Mouse (Mus musculus): ENCODE results near the gene Hist1h2bg. TPM values are rescaled to one million over a fixed set of nuclear protein-coding genes. Genes with fewer than 3 reads are reported as not detected.
"Not testable (repeated sequence)": the region's sequence is repeated elsewhere in the genome, so short reads cannot be mapped to it uniquely, and the experiment has no call there.

Gene Hist1h2bg
- polyA plus RNA-seq, 1 experiment from 2014 or later = 10.9 TPM

GRCm38 (mm10) chr13:23582219-23583056 is 11.2 kb downstream of the Hist1h2bg start:
- peaks cover 32% of the 10 kb centered on the region for H3K4me1 ChIP-seq
- peak overlapping the region; percentile 63 for H3K4me2 ChIP-seq
- H3K9me3 ChIP-seq (replicated peaks) = no peaks in the 10 kb centered on the region
- H3K27ac ChIP-seq = peak overlapping the region; percentile 98
- no peak for ATAC-seq (replicated peaks; ENCODE audit: low FRiP score)
- H3K27me3 ChIP-seq = no peaks in the 10 kb centered on the region
- peak overlapping the region; percentile 73 for H3K9ac ChIP-seq
- H3K36me3 ChIP-seq = no peaks in the 10 kb centered on the region
- 7% methylated on average over 6 of the region's 6 CpGs for WGBS
- peak overlapping the region; percentile 48 for H3K4me3 ChIP-seq (replicated peaks)

GRCm38 (mm10) chr13:23583387-23584068 is 12.3 kb downstream of the Hist1h2bg start:
- no peak for ATAC-seq (replicated peaks; ENCODE audit: low FRiP score)
- peak overlapping the region; percentile 63 for H3K4me2 ChIP-seq

GRCm38 (mm10) chr13:23584331-23584730 is 13.1 kb downstream of the Hist1h2bg start:
- Histone ChIP-seq H3K9ac (peak overlapping the region; percentile 57), H3K36me3 (no peaks in the 10 kb centered on the region), H3K4me1 (peaks cover 32% of the 10 kb centered on the region), H3K27ac (peak overlapping the region; percentile 98), H3K27me3 (no peaks in the 10 kb centered on the region), H3K9me3 (replicated peaks) (no peaks in the 10 kb centered on the region), H3K4me3 (replicated peaks) (peak overlapping the region; percentile 49), H3K4me2 (peak overlapping the region; percentile 59)
- ATAC-seq (replicated peaks; ENCODE audit: low FRiP score) = no peak

More at GRCm38 (mm10) chr13:23583387-23584068, 12.3 kb downstream of the Hist1h2bg start:
- Histone ChIP-seq H3K4me1 (peaks cover 32% of the 10 kb centered on the region), H3K9me3 (replicated peaks) (no peaks in the 10 kb centered on the region), H3K9ac (peak overlapping the region; percentile 5; the same call in 1 of the 2 replicates), H3K36me3 (no peaks in the 10 kb centered on the region), H3K4me3 (replicated peaks) (peak overlapping the region; percentile 8; the same call in 1 of the 2 replicates), H3K27ac (peak overlapping the region; percentile 98), H3K27me3 (no peaks in the 10 kb centered on the region)

- H3K27me3 ChIP-seq = no peaks in the 10 kb centered on the region
- peak overlapping the region; percentile 57 for H3K9ac ChIP-seq
- H3K36me3 ChIP-seq = no peaks in the 10 kb centered on the region
- no peak for ATAC-seq (replicated peaks; ENCODE audit: low FRiP score)
- peak overlapping the region; percentile 59 for H3K4me2 ChIP-seq
- under 1% methylated on average over 21 of the region's 21 CpGs for WGBS
- peak overlapping the region; percentile 98 for H3K27ac ChIP-seq
- peaks cover 32% of the 10 kb centered on the region for H3K4me1 ChIP-seq
- H3K9me3 ChIP-seq (replicated peaks) = no peaks in the 10 kb centered on the region
- H3K4me3 ChIP-seq (replicated peaks) = peak overlapping the region; percentile 49
These were observed 13.8 kb downstream of the Hist1h2bg start for GRCm38 (mm10) chr13:23585029-23585441.

GRCm38 (mm10) chr13:23585442-23586098 is 14.4 kb downstream of the Hist1h2bg start:
- ATAC-seq (replicated peaks; ENCODE audit: low FRiP score) = peak; percentile 87
- peaks cover 32% of the 10 kb centered on the region for H3K4me1 ChIP-seq
- peak overlapping the region; percentile 59 for H3K4me2 ChIP-seq
- not testable (repeated sequence) for H3K27me3 ChIP-seq; H3K36me3 ChIP-seq; H3K9me3 ChIP-seq (replicated peaks)
- H3K4me3 ChIP-seq (replicated peaks) = peak overlapping the region; percentile 49
- H3K27ac ChIP-seq = peak overlapping the region; percentile 98
- WGBS = 0% methylated on average over 25 of the region's 36 CpGs
- H3K9ac ChIP-seq = peak overlapping the region; percentile 57

- WGBS = 1% methylated on average over 22 of the region's 22 CpGs
- no peaks in the 10 kb centered on the region for H3K9me3 ChIP-seq (replicated peaks)
- peaks cover 32% of the 10 kb centered on the region for H3K4me1 ChIP-seq
- peak overlapping the region; percentile 59 for H3K4me2 ChIP-seq
- H3K9ac ChIP-seq = peak overlapping the region; percentile 53
- peak overlapping the region; percentile 49 for H3K4me3 ChIP-seq (replicated peaks)
- ATAC-seq (replicated peaks; ENCODE audit: low FRiP score) = no peak; the same call in 1 of the 2 replicates
- H3K27ac ChIP-seq = peak overlapping the region; percentile 98
- H3K27me3 ChIP-seq = no peaks in the 10 kb centered on the region
- no peaks in the 10 kb centered on the region for H3K36me3 ChIP-seq
These were observed 15.1 kb downstream of the Hist1h2bg start for GRCm38 (mm10) chr13:23586099-23586939.

- ATAC-seq (replicated peaks; ENCODE audit: low FRiP score) = no peak
- Histone ChIP-seq H3K27ac (peak overlapping the region; percentile 98), H3K9ac (peak overlapping the region; percentile 53), H3K4me2 (peak overlapping the region; percentile 59), H3K4me3 (replicated peaks) (peak overlapping the region; percentile 49), H3K27me3 (no peaks in the 10 kb centered on the region), H3K36me3 (no peaks in the 10 kb centered on the region), H3K9me3 (replicated peaks) (no peaks in the 10 kb centered on the region), H3K4me1 (peaks cover 31% of the 10 kb centered on the region)
- WGBS = 3% methylated on average over 1 of the region's 1 CpGs
These were observed 15.7 kb downstream of the Hist1h2bg start for GRCm38 (mm10) chr13:23586940-23587225.

GRCm38 (mm10) chr13:23591206-23591605 is 20.0 kb downstream of the Hist1h2bg start:
- H3K36me3 ChIP-seq = no peaks in the 10 kb centered on the region
- peaks cover 17% of the 10 kb centered on the region for H3K4me1 ChIP-seq
- no peak overlapping the region for H3K9ac ChIP-seq
- no peak overlapping the region for H3K27ac ChIP-seq
- no peak overlapping the region for H3K4me2 ChIP-seq
- ATAC-seq (replicated peaks; ENCODE audit: low FRiP score) = no peak
- no peaks in the 10 kb centered on the region for H3K9me3 ChIP-seq (replicated peaks)
- no peak overlapping the region for H3K4me3 ChIP-seq (replicated peaks)
- no peaks in the 10 kb centered on the region for H3K27me3 ChIP-seq
- 93% methylated on average over 7 of the region's 7 CpGs for WGBS

GRCm38 (mm10) chr13:23591886-23592285 is 20.7 kb downstream of the Hist1h2bg start:
- H3K36me3 ChIP-seq; H3K9ac ChIP-seq; H3K27ac ChIP-seq; H3K27me3 ChIP-seq; H3K4me2 ChIP-seq; H3K9me3 ChIP-seq (replicated peaks); H3K4me3 ChIP-seq (replicated peaks); ATAC-seq (replicated peaks; ENCODE audit: low FRiP score): not testable (repeated sequence)
- WGBS = 77% methylated on average over 7 of the region's 7 CpGs
- peaks cover 11% of the 10 kb centered on the region for H3K4me1 ChIP-seq

GRCm38 (mm10) chr13:23592614-23593013 is 21.4 kb downstream of the Hist1h2bg start:
- no peak overlapping the region for H3K9ac ChIP-seq
- no peak overlapping the region for H3K4me3 ChIP-seq (replicated peaks)
- H3K4me2 ChIP-seq = no peak overlapping the region
- no peak for ATAC-seq (replicated peaks; ENCODE audit: low FRiP score)
- H3K9me3 ChIP-seq (replicated peaks) = no peaks in the 10 kb centered on the region
- H3K4me1 ChIP-seq = peaks cover 8% of the 10 kb centered on the region
- H3K27ac ChIP-seq = peak overlapping the region; percentile 88
- WGBS = 66% methylated on average over 7 of the region's 7 CpGs
- H3K36me3 ChIP-seq = no peaks in the 10 kb centered on the region
- H3K27me3 ChIP-seq = no peaks in the 10 kb centered on the region

GRCm38 (mm10) chr13:23593051-23593770 is 22.0 kb downstream of the Hist1h2bg start:
- ATAC-seq (replicated peaks; ENCODE audit: low FRiP score) = peak; percentile 54; the same call in 1 of the 2 replicates
- 55% methylated on average over 5 of the region's 5 CpGs for WGBS
- Histone ChIP-seq H3K27me3 (no peaks in the 10 kb centered on the region), H3K4me1 (peaks cover 8% of the 10 kb centered on the region), H3K4me2 (no peak overlapping the region), H3K27ac (peak overlapping the region; percentile 88), H3K9me3 (replicated peaks) (no peaks in the 10 kb centered on the region), H3K36me3 (no peaks in the 10 kb centered on the region), H3K9ac (no peak overlapping the region), H3K4me3 (replicated peaks) (no peak overlapping the region)
